Mouse (Mus musculus): ENCODE data around the gene Grid1.

Gene Grid1

GRCm38 (mm10) chr14:35120905-35121304, 301.0 kb downstream of the Grid1 start:
- no peak for DNase-seq

GRCm38 (mm10) chr14:35122111-35122510, 302.2 kb downstream of the Grid1 start:
- peak; percentile 83 for DNase-seq

- DNase-seq, result no peak
Measured at GRCm38 (mm10) chr14:35123260-35123875, 303.5 kb downstream of the Grid1 start.

DNA sequence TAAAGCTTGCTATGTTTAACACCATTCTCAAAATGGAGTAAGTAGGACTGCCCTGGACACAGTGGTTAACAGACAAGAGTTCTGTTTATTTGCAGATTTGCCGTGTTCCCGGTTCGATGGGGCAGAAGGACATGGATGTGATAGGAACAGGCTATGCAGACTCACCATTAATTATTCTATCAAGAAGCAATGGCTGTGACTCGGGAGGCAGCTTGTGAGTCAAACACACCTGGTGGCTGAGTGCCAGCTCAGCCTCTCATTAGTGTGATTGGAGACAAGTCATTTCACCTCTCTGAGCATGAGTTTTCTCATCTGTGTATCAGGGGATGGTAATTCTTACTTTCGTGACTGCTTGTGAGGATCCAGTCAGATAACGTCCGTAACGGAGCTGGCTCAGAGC, 307.7 kb downstream of the Grid1 start:
- no peak for DNase-seq

GRCm38 (mm10) chr14:35135056-35135455, 315.1 kb downstream of the Grid1 start:
- DNase-seq, result no peak

- DNase-seq, result no peak
Measured at GRCm38 (mm10) chr14:35138069-35138468, 318.2 kb downstream of the Grid1 start.

DNA sequence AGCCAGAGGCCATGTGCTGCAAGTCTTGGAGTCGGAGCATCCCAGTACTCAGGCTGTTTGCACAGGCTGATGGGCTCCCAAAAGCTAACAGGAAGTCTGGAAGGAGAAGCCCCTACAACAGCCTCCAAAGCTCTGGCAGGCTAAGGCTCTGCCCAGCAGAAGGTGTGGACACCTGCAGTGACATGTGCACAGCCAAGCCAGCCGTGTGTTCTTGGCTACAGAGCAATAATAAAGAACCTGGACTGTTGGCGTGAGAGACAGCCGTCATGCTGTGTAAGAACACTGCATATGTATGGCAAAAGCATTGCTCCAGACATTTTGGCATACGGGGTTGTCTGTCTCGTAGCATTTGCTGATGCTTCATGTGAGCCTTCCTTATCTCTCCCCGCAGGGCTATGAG, 319.9 kb downstream of the Grid1 start:
- DNase-seq, result no peak

DNA sequence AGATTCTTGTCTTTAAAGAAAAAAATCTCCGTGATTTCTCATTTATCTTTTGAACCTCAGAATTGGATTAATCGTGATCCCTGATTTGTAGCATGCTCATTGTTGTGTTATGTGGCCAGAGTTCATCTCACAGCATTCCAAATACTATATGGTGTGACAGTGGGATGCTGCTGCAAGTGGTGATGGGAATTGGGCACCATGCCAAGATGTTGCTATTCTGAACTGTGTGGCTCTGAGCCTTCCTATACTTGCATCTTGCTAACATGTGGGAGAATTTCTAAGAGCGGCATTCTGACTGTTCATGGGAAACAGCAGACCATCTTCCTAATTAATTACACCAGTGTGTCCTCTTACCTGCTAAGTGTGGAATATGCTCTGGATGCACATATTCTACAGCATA, 332.5 kb downstream of the Grid1 start:
- peak; percentile 34 for DNase-seq

- peak; percentile 21 for DNase-seq
Measured at GRCm38 (mm10) chr14:35153701-35154277, 333.9 kb downstream of the Grid1 start.

GRCm38 (mm10) chr14:35154364-35154763, 334.5 kb downstream of the Grid1 start:
- DNase-seq, result no peak

DNA sequence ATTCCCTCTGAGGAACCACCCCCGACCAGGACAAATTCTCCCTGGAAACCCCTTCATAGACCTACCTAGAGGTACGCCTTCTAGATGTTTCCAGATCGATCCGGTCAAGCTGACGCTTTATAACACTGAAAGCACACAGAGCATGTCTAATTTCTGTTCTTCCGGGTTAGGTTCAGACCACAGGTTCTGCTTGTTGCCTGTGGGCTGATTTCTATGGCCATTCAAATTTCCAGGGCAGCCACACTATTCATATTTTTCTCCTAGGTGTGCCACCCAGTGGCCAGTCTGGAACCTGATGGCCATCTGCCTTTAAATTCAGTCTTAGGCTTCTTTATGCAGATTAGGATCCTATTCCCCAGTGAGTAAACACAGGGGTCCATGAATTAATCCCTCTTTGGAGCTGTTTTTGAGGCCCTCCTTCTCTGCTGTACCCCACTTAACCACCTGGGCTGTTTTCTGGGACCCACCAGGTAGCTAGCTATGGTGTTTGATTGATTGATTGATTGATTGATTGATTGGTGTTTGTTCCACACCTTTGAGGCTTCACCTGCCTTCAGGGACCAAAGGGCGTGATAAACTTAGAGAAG, 337.3 kb downstream of the Grid1 start:
- no peak for DNase-seq

- DNase-seq, result no peak
Measured at GRCm38 (mm10) chr14:35159296-35159695, 339.4 kb downstream of the Grid1 start.

- no peak for DNase-seq
Measured at GRCm38 (mm10) chr14:35167451-35167850, 347.5 kb downstream of the Grid1 start.

DNA sequence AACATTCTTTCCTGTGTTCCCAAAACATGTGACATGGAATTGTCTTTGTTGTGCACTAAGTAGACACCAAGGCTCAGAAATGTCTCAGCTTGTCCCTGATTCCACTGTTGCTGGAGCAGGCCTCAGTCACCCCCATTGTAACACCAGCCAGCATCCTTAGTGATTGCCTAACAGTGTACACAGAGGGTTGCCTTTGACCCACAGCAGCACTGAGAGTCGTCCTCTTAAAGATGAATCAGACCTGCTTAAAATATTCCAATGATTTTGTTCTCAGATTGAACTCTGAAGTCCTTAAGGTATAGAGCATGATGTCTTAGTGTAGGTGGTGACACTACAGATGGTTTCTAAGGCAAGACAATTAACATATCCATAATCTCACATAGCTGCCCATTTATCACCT, 354.0 kb downstream of the Grid1 start:
- DNase-seq, result no peak

GRCm38 (mm10) chr14:35176021-35176420, 356.1 kb downstream of the Grid1 start:
- DNase-seq, result no peak

- DNase-seq, result no peak
Measured at GRCm38 (mm10) chr14:35179076-35179475, 359.2 kb downstream of the Grid1 start.

- DNase-seq, result peak; percentile 11
Measured at GRCm38 (mm10) chr14:35185399-35185798, 365.5 kb downstream of the Grid1 start.

DNA sequence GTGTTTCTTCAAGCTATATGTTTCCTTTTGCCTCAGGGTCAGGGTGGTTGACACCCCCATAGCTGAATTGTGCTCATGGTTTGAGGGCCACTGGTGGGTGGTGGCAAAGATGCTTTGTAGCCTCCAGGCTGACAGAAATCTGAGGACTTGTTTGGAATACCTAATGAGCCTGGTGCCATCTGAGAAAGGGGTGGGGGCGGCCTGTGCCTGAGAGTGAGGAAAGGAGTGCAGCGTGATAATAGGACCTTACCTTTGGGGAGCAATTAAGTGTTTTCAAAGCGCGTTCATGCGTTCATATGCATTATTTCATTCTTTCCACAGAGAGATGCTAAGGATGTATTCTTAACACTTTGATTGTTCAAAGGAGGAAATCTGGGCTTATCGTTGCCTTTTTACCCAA, 372.3 kb downstream of the Grid1 start:
- DNase-seq, result no peak

DNA sequence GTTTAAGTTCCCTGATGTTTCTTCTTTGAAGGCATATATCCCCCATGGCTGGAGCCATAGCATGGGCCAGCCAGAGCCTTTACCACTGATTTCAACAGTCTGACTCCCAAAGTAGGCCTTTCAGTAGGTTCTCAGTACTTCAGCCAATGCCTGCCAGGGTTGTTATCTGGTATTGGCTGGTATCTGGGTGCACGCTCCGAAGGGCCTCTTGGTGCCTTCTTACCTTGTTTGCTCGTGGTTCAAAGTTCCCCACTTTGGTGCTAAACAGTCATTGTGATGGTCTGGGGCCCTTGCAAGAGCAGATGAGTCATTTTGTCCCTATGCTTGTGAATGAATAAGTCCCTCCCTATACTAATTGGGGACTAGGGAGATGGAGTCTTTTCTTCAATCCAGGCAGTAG, 377.5 kb downstream of the Grid1 start:
- DNase-seq, result no peak

DNA sequence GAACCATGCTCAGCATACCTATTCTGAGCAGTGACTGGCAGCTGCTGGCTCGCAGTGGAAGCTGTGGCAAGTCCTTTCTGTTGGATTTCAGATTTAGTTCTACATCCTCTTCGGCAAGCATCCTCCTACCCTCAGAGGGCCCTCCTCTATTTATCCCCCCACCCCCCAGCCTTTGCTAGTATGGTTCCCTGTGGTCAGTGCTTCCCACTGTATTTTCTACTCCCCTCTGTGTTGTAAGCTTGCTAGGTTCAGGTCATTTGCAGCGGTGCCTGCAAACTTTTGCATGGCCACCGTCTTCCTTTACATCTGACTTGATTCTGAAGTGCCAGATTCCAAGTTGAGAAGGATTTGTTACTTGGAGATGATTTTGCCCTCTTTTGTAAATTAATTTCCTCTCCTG, 378.5 kb downstream of the Grid1 start:
- DNase-seq, result no peak

GRCm38 (mm10) chr14:35198899-35199298, 379.0 kb downstream of the Grid1 start:
- no peak for DNase-seq

GRCm38 (mm10) chr14:35209444-35209843, 389.5 kb downstream of the Grid1 start:
- no peak for DNase-seq

DNA sequence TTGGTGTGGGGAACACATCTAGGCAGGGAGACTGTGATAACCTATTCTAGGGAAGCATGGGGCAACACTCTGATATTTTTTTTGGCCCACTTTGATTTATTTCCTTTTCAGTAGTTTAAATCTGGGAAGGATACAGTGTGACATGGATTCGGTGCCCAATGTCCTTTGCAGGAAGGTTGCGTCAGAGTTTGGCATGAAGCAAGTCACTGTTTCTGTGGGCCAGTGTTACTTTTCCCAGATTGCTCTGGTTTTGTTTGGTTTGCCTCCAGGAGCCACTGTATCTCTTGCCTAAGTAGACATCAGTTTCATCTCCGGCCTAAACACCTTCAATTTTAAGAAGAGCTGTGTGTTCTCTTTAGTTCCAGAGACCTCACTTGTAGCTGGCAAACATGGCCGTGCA, 399.1 kb downstream of the Grid1 start:
- no peak for DNase-seq

GRCm38 (mm10) chr14:35222196-35222595, 402.3 kb downstream of the Grid1 start:
- DNase-seq, result no peak

DNA sequence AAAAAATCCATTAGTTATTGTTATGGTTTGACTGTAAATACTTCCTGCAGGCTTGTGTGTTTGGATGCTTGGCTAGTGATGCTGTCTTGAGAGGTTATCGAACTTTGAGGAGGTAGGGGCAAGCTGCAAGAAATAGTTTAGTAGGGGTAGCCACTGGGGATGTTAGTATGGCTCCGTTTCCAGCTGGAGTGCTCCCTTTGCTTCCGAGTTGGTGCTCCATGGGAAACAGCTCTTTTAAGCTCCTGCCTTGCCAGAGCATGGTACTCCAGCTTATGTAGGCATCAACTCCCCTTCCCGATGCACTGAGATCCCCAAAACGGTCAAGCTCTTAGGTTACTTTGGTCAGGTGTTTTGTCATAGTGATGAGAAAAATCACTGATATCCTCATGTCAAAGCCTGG, 407.7 kb downstream of the Grid1 start:
- no peak for DNase-seq

All from right cerebral cortex, adult 18-20 months (tissue).